ENCODE assay signal across 8 mouse cellular contexts in the genomic region with DNA sequence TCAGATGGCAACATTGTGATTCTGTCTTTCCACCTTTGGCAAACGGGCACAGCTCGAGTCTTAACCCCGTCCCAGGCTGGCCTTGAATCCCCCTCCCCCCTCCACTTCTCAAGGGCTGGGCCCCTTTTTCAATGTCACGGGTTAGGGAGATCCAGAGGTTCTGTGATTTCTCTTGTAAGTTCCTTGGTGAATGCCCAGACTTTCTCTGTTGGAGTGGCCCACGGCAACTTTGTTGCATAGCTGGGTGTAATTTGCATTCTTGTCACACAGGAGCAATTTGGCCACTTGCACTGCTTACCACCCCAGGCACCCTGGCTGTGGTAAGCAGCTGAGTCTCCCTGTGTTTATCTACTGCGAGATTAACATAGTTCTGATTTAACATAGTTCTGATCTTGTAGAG. TPM values are rescaled to one million over a fixed set of nuclear protein-coding genes. Genes with fewer than 3 reads are reported as not detected.
DNase-seq lines count a peak whose midpoint lies in the region.

No protein-coding gene starts in this region.

- peaks cover 16% of the 10 kb centered on the region for H3K36me3 ChIP-seq in hindbrain, embryonic 10.5 days

- 11% methylated on average over 6 of the region's 6 CpGs for WGBS in hindbrain, embryonic 10.5 days

- H3K27me3 ChIP-seq in hindbrain, embryonic 10.5 days (ENCODE audit: insufficient read depth, poor library complexity, severe bottlenecking) = no peaks in the 10 kb centered on the region

- DNase-seq in ovary, adult 18-20 months (ENCODE audit: low spot score) = peak; percentile 50
- no peak for DNase-seq in ovary, postnatal 14 days (ENCODE audit: low spot score)
- DNase-seq in hindbrain, embryonic 10.5 days (ENCODE audit: low spot score) = peak; percentile 10
- DNase-seq in kidney, postnatal 4 days = peak; percentile 29 to 51
- no peak for DNase-seq in urinary bladder, adult 2 months (ENCODE audit: low spot score)
- DNase-seq in cerebellum, adult 8-10 months = no peak
- no peak for DNase-seq in gastrocnemius, adult 8-10 months (ENCODE audit: low spot score in 2 of 2)
- DNase-seq in cerebellum, postnatal 4 days (ENCODE audit: low spot score in 2 of 2) = no peak

- H3K4me1 ChIP-seq in hindbrain, embryonic 10.5 days (replicated peaks) = peaks cover 30% of the 10 kb centered on the region

- peak overlapping the region; percentile 35; the same call in 1 of the 2 replicates for H3K27ac ChIP-seq in hindbrain, embryonic 10.5 days

- H3K9me3 ChIP-seq in hindbrain, embryonic 10.5 days = no peaks in the 10 kb centered on the region

- peak overlapping the region; percentile 87 for H3K4me3 ChIP-seq in hindbrain, embryonic 10.5 days

RNA-seq across cellular contexts. Expression of gene Arhgef18, which starts 1.8 kb away (rescaled TPM):
- 9.9 and 11.0 TPM in 2 replicates for polyA plus RNA-seq in hindbrain, embryonic 10.5 days (2016; fragmentation: Nextera tagmentation; extraction: Ambion mirVana)
- polyA plus RNA-seq in urinary bladder, adult 2 months (2012; rRNA removed) = 34.0 and 36.5 TPM in 2 replicates
- 10 to 100 TPM in 1 of 4 experiments, 1 to 10 TPM in 3; 7.4 to 11.5 (median 9.2) TPM for total RNA-seq in gastrocnemius, adult 8-10 months (2022)

RNA-seq across cellular contexts. Expression of gene A430078G23Rik, which starts 41.4 kb away (rescaled TPM):
- not detected in 2 replicates for polyA plus RNA-seq in hindbrain, embryonic 10.5 days (2016; fragmentation: Nextera tagmentation; extraction: Ambion mirVana)
- 0.37 and 0.65 TPM in 2 replicates for polyA plus RNA-seq in urinary bladder, adult 2 months (2012; rRNA removed)
- not detected for total RNA-seq in gastrocnemius, adult 8-10 months (2022)

Comparison
In these comparisons a context has a peak if more than half of its experiments do, and no peak if none do; other contexts are left out.
1. DNase-seq: peak in ovary, adult 18-20 months (single experiment), hindbrain, embryonic 10.5 days (single experiment) and kidney, postnatal 4 days (2 of 2); none in ovary, postnatal 14 days (single experiment), urinary bladder, adult 2 months (single experiment), cerebellum, adult 8-10 months (single experiment), gastrocnemius, adult 8-10 months (0 of 2) and cerebellum, postnatal 4 days (0 of 2).